Mouse (Mus musculus) cerebellum, adult 2 months (tissue): Measurements from ENCODE around the gene Gjc2.

Experiments used
- CTCF ChIP-seq: fragments of 200-500 bp; IDR thresholded peaks from 2 replicates; pipeline ENCODE4 v1.5.1; 2011; ENCODE audit warnings: low read depth, mild to moderate bottlenecking, control low read depth, low read length, moderate library complexity, borderline replicate concordance; ENCODE audit not compliant: insufficient read depth
- POLR2A ChIP-seq: fragments of 200-500 bp; IDR thresholded peaks from 2 replicates; pipeline ENCODE4 v1.6.1; 2011; ENCODE audit warnings: low read length, control low read depth, borderline replicate concordance; ENCODE audit not compliant: insufficient read depth

GRCm38 (mm10) chr11:59221604-59222003 lies 38.6 kb upstream of the Gjc2 start:
- TF ChIP-seq CTCF (no peak), POLR2A (no peak)
